Mouse (Mus musculus): ENCODE measurements at regions not wholly inside any gene's neighbourhood (a gene's known extent, or its start where the extent isn't known, plus 50 kb on each side); places are given as distances from the start of the nearest gene placed in this dataset.

- Histone ChIP-seq H3K4me1 (ENCODE audit: control insufficient read depth in 1 of 2, insufficient read depth in 2 of 2, low read length in 2 of 2) (no peaks in the 10 kb centered on the region), H3K36me3 (ENCODE audit: control insufficient read depth in 1 of 2, insufficient read depth in 2 of 2, low read length in 2 of 2) (no peaks in the 10 kb centered on the region), H3K27ac (ENCODE audit: control insufficient read depth, low read depth, low read length) (no peak overlapping the region), H3K79me2 (ENCODE audit: control insufficient read depth, insufficient read depth, low read length, poor library complexity) (no peaks in the 10 kb centered on the region), H3K4me3 (ENCODE audit: control insufficient read depth in 1 of 2, insufficient read depth in 1 of 2, low read depth in 2 of 2, low read length in 2 of 2) (no peak overlapping the region), H3K27me3 (ENCODE audit: control insufficient read depth in 1 of 2, insufficient read depth in 2 of 2, low read length in 2 of 2) (no peaks in the 10 kb centered on the region), H3K9me3 (replicated peaks; ENCODE audit: insufficient read depth, low read length) (no peaks in the 10 kb centered on the region), H3K9ac (ENCODE audit: control insufficient read depth, low read depth, low read length, poor library complexity, severe bottlenecking) (no peak overlapping the region)
- no peak for DNase-seq (ENCODE audit: low read depth, low spot score)
- TF ChIP-seq MAZ (IDR thresholded peaks at IDR 0.05; ENCODE audit: low read depth, low read length) (no peak), TAL1 (IDR thresholded peaks at IDR 0.05; ENCODE audit: low read length) (no peak), ZC3H11A (IDR thresholded peaks at IDR 0.05; ENCODE audit: low read depth, low read length) (no peak), ZKSCAN1 (IDR thresholded peaks at IDR 0.05; ENCODE audit: low read depth, low read length) (no peak), MXI1 (IDR thresholded peaks at IDR 0.05; ENCODE audit: low read depth, low read length) (no peak), MEF2A (IDR thresholded peaks at IDR 0.05; ENCODE audit: extremely low read depth, insufficient replicate concordance, low read depth, low read length, poor library complexity, severe bottlenecking) (no peak), JUND (IDR thresholded peaks at IDR 0.05; ENCODE audit: low read depth, low read length) (no peak), NELFE (IDR thresholded peaks at IDR 0.05; ENCODE audit: low read depth, low read length) (no peak)
Observed at GRCm38 (mm10) chr13:28607551-28608114, 345.9 kb downstream of the Sox4 start.

DNA sequence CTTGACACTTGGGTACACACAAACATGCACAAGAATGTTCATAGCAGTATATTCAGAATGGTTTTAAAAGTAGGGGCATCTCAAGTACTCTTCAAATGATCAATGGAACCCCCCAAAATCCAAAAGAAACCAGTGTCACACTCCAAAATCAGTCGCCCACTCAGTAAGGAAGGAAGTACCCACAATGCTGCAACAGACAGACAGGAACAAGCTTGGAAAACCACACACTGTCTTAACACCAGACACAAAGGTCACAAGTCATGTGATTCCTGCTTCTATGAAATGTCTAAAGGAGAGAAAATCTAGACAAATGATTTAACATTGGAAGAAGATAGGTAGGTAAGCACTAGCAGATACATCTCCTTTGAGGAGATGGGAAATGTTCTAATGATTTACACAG is 346.9 kb downstream of the Sox4 start:
- Histone ChIP-seq H3K79me2 (ENCODE audit: control insufficient read depth, insufficient read depth, low read length, poor library complexity) (no peaks in the 10 kb centered on the region), H3K9ac (ENCODE audit: control insufficient read depth, low read depth, low read length, poor library complexity, severe bottlenecking) (no peak overlapping the region), H3K27me3 (ENCODE audit: control insufficient read depth in 1 of 2, insufficient read depth in 2 of 2, low read length in 2 of 2) (no peaks in the 10 kb centered on the region), H3K4me1 (ENCODE audit: control insufficient read depth in 1 of 2, insufficient read depth in 2 of 2, low read length in 2 of 2) (no peaks in the 10 kb centered on the region), H3K36me3 (ENCODE audit: control insufficient read depth in 1 of 2, insufficient read depth in 2 of 2, low read length in 2 of 2) (no peaks in the 10 kb centered on the region), H3K27ac (ENCODE audit: control insufficient read depth, low read depth, low read length) (no peak overlapping the region), H3K4me3 (ENCODE audit: control insufficient read depth in 1 of 2, insufficient read depth in 1 of 2, low read depth in 2 of 2, low read length in 2 of 2) (no peak overlapping the region), H3K9me3 (replicated peaks; ENCODE audit: insufficient read depth, low read length) (no peaks in the 10 kb centered on the region)
- TF ChIP-seq MXI1 (IDR thresholded peaks at IDR 0.05; ENCODE audit: low read depth, low read length) (no peak), MYC (IDR thresholded peaks at IDR 0.05; ENCODE audit: low read depth, low read length) (no peak), KAT2A (conservative IDR thresholded peaks at IDR 0.05; ENCODE audit: low read depth, low read length) (no peak), JUND (IDR thresholded peaks at IDR 0.05; ENCODE audit: low read depth, low read length) (no peak), GABPA (IDR thresholded peaks at IDR 0.05; ENCODE audit: low read depth, low read length) (no peak), GATA1 (IDR thresholded peaks at IDR 0.05; ENCODE audit: low read depth, low read length) (no peak)
- no peak for DNase-seq (ENCODE audit: low read depth, low spot score)

- no peak for TF ChIP-seq CHD2 (IDR thresholded peaks at IDR 0.05; ENCODE audit: low read length)
- no peak for TF ChIP-seq MAX (IDR thresholded peaks at IDR 0.05; ENCODE audit: low read length)
- TF ChIP-seq ZC3H11A (IDR thresholded peaks at IDR 0.05; ENCODE audit: low read depth, low read length): no peak
- TF ChIP-seq MYC (IDR thresholded peaks at IDR 0.05; ENCODE audit: low read depth, low read length): no peak
- TF ChIP-seq POLR2A (IDR thresholded peaks at IDR 0.05; ENCODE audit: control insufficient read depth in 1 of 2, insufficient read depth in 1 of 2, low read depth in 1 of 2, low read length in 2 of 2, poor library complexity in 1 of 2): no peak
- TF ChIP-seq CTCF (IDR thresholded peaks at IDR 0.05 in 2 of 3, conservative IDR thresholded peaks at IDR 0.05 in 1 of 3; ENCODE audit: control insufficient read depth in 1 of 3, insufficient read depth in 1 of 3, low read depth in 2 of 3, low read length in 3 of 3, poor library complexity in 1 of 3, severe bottlenecking in 1 of 3): no peak
- DNase-seq (ENCODE audit: low read depth, low spot score): no peak
- no peaks in the 10 kb centered on the region for H3K27me3 ChIP-seq (ENCODE audit: control insufficient read depth in 1 of 2, insufficient read depth in 2 of 2, low read length in 2 of 2)
- no peaks in the 10 kb centered on the region for H3K4me1 ChIP-seq (ENCODE audit: control insufficient read depth in 1 of 2, insufficient read depth in 2 of 2, low read length in 2 of 2)
- H3K9ac ChIP-seq (ENCODE audit: control insufficient read depth, low read depth, low read length, poor library complexity, severe bottlenecking): no peak overlapping the region
- no peaks in the 10 kb centered on the region for H3K79me2 ChIP-seq (ENCODE audit: control insufficient read depth, insufficient read depth, low read length, poor library complexity)
- H3K27ac ChIP-seq (ENCODE audit: control insufficient read depth, low read depth, low read length): no peak overlapping the region
- no peaks in the 10 kb centered on the region for H3K9me3 ChIP-seq (replicated peaks; ENCODE audit: insufficient read depth, low read length)
- H3K4me3 ChIP-seq (ENCODE audit: control insufficient read depth in 1 of 2, insufficient read depth in 1 of 2, low read depth in 2 of 2, low read length in 2 of 2): no peak overlapping the region
- no peaks in the 10 kb centered on the region for H3K36me3 ChIP-seq (ENCODE audit: control insufficient read depth in 1 of 2, insufficient read depth in 2 of 2, low read length in 2 of 2)
Observed at GRCm38 (mm10) chr13:28605833-28606232, 347.7 kb downstream of the Sox4 start.

Data from MEL (cell line).